Mouse (Mus musculus): Measurements from ENCODE around the gene Sema4b. TPM values are rescaled to one million over a fixed set of nuclear protein-coding genes. Genes with fewer than 3 reads are reported as not detected.

Sema4b gene
- polyA plus RNA-seq, 1 experiment from 2014 or later, result 10.5 TPM

DNA sequence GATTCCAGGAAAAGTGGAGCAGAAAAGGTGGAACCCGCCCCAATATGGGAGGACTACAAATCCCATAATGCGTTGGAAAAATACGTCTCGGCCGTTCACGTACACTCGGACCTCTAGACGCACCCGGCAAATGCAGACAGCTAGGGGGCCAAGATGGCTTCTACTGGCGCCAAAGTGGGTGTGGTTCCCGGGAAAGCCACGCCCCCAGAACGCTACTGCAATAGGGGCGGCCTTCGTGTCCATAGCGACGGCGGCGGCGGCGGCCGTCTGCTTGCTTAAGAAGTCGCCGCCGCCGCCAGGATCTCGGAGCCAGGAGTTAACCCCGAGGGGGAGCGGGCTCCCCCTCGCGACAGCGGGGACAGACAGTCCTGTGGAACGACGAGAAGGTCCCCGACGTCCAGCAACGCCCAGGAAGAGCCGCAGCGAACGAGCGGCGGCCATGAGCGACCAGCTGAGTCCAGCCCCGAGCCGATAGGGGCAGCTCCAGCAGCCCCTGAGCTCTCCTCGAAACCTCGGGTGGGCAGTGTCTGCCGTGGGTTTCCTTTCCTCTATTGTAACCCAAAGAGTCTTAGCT is 59.6 kb downstream of the Sema4b start, which contains the start of gene Ttll13:
Ttll13 (plus strand) TSS at position 229 of the 574 bp plus-strand sequence.
- WGBS, result 0% methylated on average over 46 of the region's 48 CpGs
- Histone ChIP-seq H3K4me3 (ENCODE audit: low read depth, low read length) (peak within 1 kb of the TSS; percentile 57), H3K36me3 (ENCODE audit: control insufficient read depth, insufficient read depth, low read length) (no peaks in the 10 kb centered on the region), H3K4me2 (ENCODE audit: low read depth, low read length) (peak within 1 kb of the TSS; percentile 58), H3K27me3 (replicated peaks; ENCODE audit: control insufficient read depth, insufficient read depth, low read length) (no peaks in the 10 kb centered on the region), H3K9me3 (ENCODE audit: control insufficient read depth, low read length) (no peaks in the 10 kb centered on the region), H3K4me1 (ENCODE audit: control insufficient read depth, insufficient read depth, low read length) (no peaks in the 10 kb centered on the region), H3K9ac (ENCODE audit: low read depth, low read length) (peak within 1 kb of the TSS; percentile 70), H3K27ac (replicated peaks; ENCODE audit: low read depth, low read length) (no peak within 1 kb of the TSS; the same call in 1 of the 2 replicates)
- ATAC-seq (ENCODE audit: low read depth), result peak; percentile 98
- DNase-seq (ENCODE audit: low spot score), result peak; percentile 99

GRCm38 (mm10) chr7:80246859-80247258 is 60.2 kb downstream of the Sema4b start:
- WGBS, result 57% methylated on average over 7 of the region's 7 CpGs
- H3K9ac ChIP-seq (ENCODE audit: low read depth, low read length), result no peak overlapping the region
- H3K9me3 ChIP-seq (ENCODE audit: control insufficient read depth, low read length), result no peaks in the 10 kb centered on the region
- H3K27ac ChIP-seq (replicated peaks; ENCODE audit: low read depth, low read length), result no peak overlapping the region; the same call in 1 of the 2 replicates
- H3K4me1 ChIP-seq (ENCODE audit: control insufficient read depth, insufficient read depth, low read length), result no peaks in the 10 kb centered on the region
- no peaks in the 10 kb centered on the region for H3K36me3 ChIP-seq (ENCODE audit: control insufficient read depth, insufficient read depth, low read length)
- DNase-seq (ENCODE audit: low spot score) (no peak), ATAC-seq (ENCODE audit: low read depth) (no peak)
- H3K4me3 ChIP-seq (ENCODE audit: low read depth, low read length), result peak overlapping the region; percentile 57
- no peaks in the 10 kb centered on the region for H3K27me3 ChIP-seq (replicated peaks; ENCODE audit: control insufficient read depth, insufficient read depth, low read length)
- peak overlapping the region; percentile 58 for H3K4me2 ChIP-seq (ENCODE audit: low read depth, low read length)

DNA sequence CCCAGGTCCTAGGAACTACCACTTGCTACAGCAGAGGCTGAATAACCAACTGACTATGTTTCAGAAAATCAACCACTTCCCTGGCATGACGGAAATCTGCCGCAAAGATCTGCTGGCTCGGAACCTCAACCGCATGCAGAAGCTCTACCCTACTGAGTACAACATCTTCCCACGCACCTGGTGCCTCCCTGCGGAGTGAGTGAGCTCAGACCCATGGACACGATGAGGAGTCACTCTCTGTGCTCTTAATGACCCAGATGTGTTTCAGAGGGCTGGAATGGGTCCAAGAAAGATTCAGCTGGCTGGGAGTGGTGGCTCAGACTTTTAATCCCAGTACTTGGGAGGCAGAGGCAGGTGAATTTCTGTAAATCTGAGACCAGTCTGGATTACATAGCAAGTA is 65.8 kb downstream of the Sema4b start:
- Histone ChIP-seq H3K4me2 (ENCODE audit: low read depth, low read length) (no peak overlapping the region), H3K4me1 (ENCODE audit: control insufficient read depth, insufficient read depth, low read length) (no peaks in the 10 kb centered on the region), H3K4me3 (ENCODE audit: low read depth, low read length) (no peak overlapping the region), H3K27me3 (replicated peaks; ENCODE audit: control insufficient read depth, insufficient read depth, low read length) (0 out of 2 replicates have a peak, but pooled peaks cover 4% of the 10 kb centered on the region), H3K9me3 (ENCODE audit: control insufficient read depth, low read length) (no peaks in the 10 kb centered on the region), H3K27ac (replicated peaks; ENCODE audit: low read depth, low read length) (no peak overlapping the region), H3K36me3 (ENCODE audit: control insufficient read depth, insufficient read depth, low read length) (no peaks in the 10 kb centered on the region), H3K9ac (ENCODE audit: low read depth, low read length) (no peak overlapping the region)
- 75% methylated on average over 7 of the region's 7 CpGs for WGBS
- no peak for DNase-seq (ENCODE audit: low spot score)
- no peak for ATAC-seq (ENCODE audit: low read depth)

GRCm38 (mm10) chr7:80252886-80253285 is 66.2 kb downstream of the Sema4b start:
- Histone ChIP-seq H3K4me2 (ENCODE audit: low read depth, low read length) (no peak overlapping the region), H3K27ac (replicated peaks; ENCODE audit: low read depth, low read length) (no peak overlapping the region), H3K27me3 (replicated peaks; ENCODE audit: control insufficient read depth, insufficient read depth, low read length) (0 out of 2 replicates have a peak, but pooled peaks cover 4% of the 10 kb centered on the region), H3K4me1 (ENCODE audit: control insufficient read depth, insufficient read depth, low read length) (no peaks in the 10 kb centered on the region), H3K36me3 (ENCODE audit: control insufficient read depth, insufficient read depth, low read length) (no peaks in the 10 kb centered on the region), H3K9me3 (ENCODE audit: control insufficient read depth, low read length) (no peaks in the 10 kb centered on the region), H3K4me3 (ENCODE audit: low read depth, low read length) (no peak overlapping the region), H3K9ac (ENCODE audit: low read depth, low read length) (no peak overlapping the region)
- no peak for DNase-seq (ENCODE audit: low spot score)
- ATAC-seq (ENCODE audit: low read depth), result no peak
- 85% methylated on average over 11 of the region's 11 CpGs for WGBS

GRCm38 (mm10) chr7:80255981-80256380 is 69.3 kb downstream of the Sema4b start:
- no peak overlapping the region for H3K9ac ChIP-seq (ENCODE audit: low read depth, low read length)
- H3K27ac ChIP-seq (replicated peaks; ENCODE audit: low read depth, low read length), result no peak overlapping the region
- H3K9me3 ChIP-seq (ENCODE audit: control insufficient read depth, low read length), result no peaks in the 10 kb centered on the region
- no peak overlapping the region for H3K4me3 ChIP-seq (ENCODE audit: low read depth, low read length)
- WGBS, result 67% methylated on average over 2 of the region's 2 CpGs
- H3K4me2 ChIP-seq (ENCODE audit: low read depth, low read length), result no peak overlapping the region
- ATAC-seq (ENCODE audit: low read depth), result no peak
- DNase-seq (ENCODE audit: low spot score), result no peak
- peaks cover 12% of the 10 kb centered on the region; the same call in 1 of the 2 replicates for H3K27me3 ChIP-seq (replicated peaks; ENCODE audit: control insufficient read depth, insufficient read depth, low read length)
- no peaks in the 10 kb centered on the region for H3K36me3 ChIP-seq (ENCODE audit: control insufficient read depth, insufficient read depth, low read length)
- no peaks in the 10 kb centered on the region for H3K4me1 ChIP-seq (ENCODE audit: control insufficient read depth, insufficient read depth, low read length)

DNA sequence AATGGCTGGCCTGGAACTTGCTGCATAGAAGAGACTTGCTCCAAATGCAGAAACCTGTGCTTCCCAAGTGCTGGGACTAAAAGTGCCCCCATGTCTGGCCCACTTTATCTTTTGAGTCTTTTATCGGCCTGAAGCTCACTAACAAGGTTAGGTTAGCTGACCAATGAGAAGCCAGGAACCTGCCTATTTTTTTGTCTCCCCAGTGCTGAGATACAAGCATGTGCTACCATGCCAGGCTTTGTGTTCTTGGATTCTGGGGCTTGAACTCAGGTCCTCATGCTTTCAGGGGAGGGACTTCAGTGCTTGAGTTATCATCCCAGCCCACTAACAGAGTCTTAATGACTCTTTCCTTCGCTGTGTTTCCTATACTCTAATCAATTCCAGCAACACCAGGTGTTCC is 71.1 kb downstream of the Sema4b start:
- WGBS, result 65% methylated on average over 2 of the region's 2 CpGs
- H3K4me1 ChIP-seq (ENCODE audit: control insufficient read depth, insufficient read depth, low read length), result peaks cover 6% of the 10 kb centered on the region
- no peak for DNase-seq (ENCODE audit: low spot score)
- peaks cover 12% of the 10 kb centered on the region; the same call in 1 of the 2 replicates for H3K27me3 ChIP-seq (replicated peaks; ENCODE audit: control insufficient read depth, insufficient read depth, low read length)
- no peak overlapping the region for H3K4me3 ChIP-seq (ENCODE audit: low read depth, low read length)
- no peak for ATAC-seq (ENCODE audit: low read depth)
- H3K9me3 ChIP-seq (ENCODE audit: control insufficient read depth, low read length), result no peaks in the 10 kb centered on the region
- H3K36me3 ChIP-seq (ENCODE audit: control insufficient read depth, insufficient read depth, low read length), result no peaks in the 10 kb centered on the region
- H3K27ac ChIP-seq (replicated peaks; ENCODE audit: low read depth, low read length), result no peak overlapping the region
- no peak overlapping the region for H3K9ac ChIP-seq (ENCODE audit: low read depth, low read length)
- no peak overlapping the region for H3K4me2 ChIP-seq (ENCODE audit: low read depth, low read length)

GRCm38 (mm10) chr7:80260625-80261371 is 74.2 kb downstream of the Sema4b start, which contains the start of gene Ngrn:
Ngrn (plus strand) TSS chr7:80261215.
- peak; percentile 90 for ATAC-seq (ENCODE audit: low read depth)
- 27% methylated on average over 40 of the region's 40 CpGs for whole genome bisulfite sequencing
- peak within 1 kb of the TSS; percentile 87 for H3K27ac ChIP-seq (replicated peaks; ENCODE audit: low read depth, low read length)

DNA sequence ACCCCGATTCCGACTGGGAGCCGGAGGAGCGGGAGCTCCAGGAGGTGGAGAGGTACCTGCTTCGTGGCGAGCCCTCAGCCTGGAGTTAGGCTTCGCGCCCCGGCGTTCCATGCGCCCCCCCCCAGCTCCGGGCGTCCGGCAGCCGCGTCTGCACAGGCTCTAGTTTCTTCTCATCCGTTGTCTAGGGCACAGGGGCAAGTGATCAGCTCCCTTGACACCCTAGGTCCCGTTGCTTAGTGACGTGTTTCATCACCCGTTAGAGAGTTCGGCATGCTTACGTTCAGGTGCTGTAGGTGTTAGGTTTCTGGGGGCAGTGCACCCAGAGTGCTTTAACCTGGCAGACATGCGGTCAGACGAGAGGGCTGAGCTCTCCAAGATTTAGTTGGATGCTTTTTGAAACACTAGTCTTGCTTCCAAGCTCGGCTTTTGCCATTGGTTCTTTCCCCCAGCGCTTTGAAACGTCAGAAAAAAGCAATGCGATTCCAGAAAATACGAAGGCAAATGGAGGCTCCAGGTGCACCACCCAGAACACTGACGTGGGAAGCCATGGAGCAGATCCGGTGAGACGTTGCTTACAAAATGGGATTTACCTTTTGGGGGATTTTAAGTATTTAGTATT is 74.8 kb downstream of the Sema4b start:
- peak overlapping the region; percentile 82 for H3K4me2 ChIP-seq (ENCODE audit: low read depth, low read length)
- H3K36me3 ChIP-seq (ENCODE audit: control insufficient read depth, insufficient read depth, low read length), result peaks cover 31% of the 10 kb centered on the region
- H3K4me3 ChIP-seq (ENCODE audit: low read depth, low read length), result peak overlapping the region; percentile 93
- peak overlapping the region; percentile 87 for H3K27ac ChIP-seq (replicated peaks; ENCODE audit: low read depth, low read length)
- under 1% methylated on average over 32 of the region's 32 CpGs for WGBS
- peaks cover 12% of the 10 kb centered on the region; the same call in 1 of the 2 replicates for H3K27me3 ChIP-seq (replicated peaks; ENCODE audit: control insufficient read depth, insufficient read depth, low read length)
- H3K9me3 ChIP-seq (ENCODE audit: control insufficient read depth, low read length), result no peaks in the 10 kb centered on the region
- H3K4me1 ChIP-seq (ENCODE audit: control insufficient read depth, insufficient read depth, low read length), result peaks cover 6% of the 10 kb centered on the region
- peak; percentile 19 for DNase-seq (ENCODE audit: low spot score)
- peak overlapping the region; percentile 90 for H3K9ac ChIP-seq (ENCODE audit: low read depth, low read length)
- ATAC-seq (ENCODE audit: low read depth), result peak; percentile 68; the same call in 1 of the 2 replicates

More at GRCm38 (mm10) chr7:80260625-80261371, 74.2 kb downstream of the Sema4b start, which contains the start of gene Ngrn:
- peaks cover 24% of the 10 kb centered on the region for H3K36me3 ChIP-seq (ENCODE audit: control insufficient read depth, insufficient read depth, low read length)
- H3K4me2 ChIP-seq (ENCODE audit: low read depth, low read length), result peak within 1 kb of the TSS; percentile 82
- H3K4me3 ChIP-seq (ENCODE audit: low read depth, low read length), result peak within 1 kb of the TSS; percentile 93
- peaks cover 6% of the 10 kb centered on the region for H3K4me1 ChIP-seq (ENCODE audit: control insufficient read depth, insufficient read depth, low read length)
- H3K9ac ChIP-seq (ENCODE audit: low read depth, low read length), result peak within 1 kb of the TSS; percentile 90
- DNase-seq (ENCODE audit: low spot score), result peak; percentile 95
- H3K9me3 ChIP-seq (ENCODE audit: control insufficient read depth, low read length), result no peaks in the 10 kb centered on the region
- H3K27me3 ChIP-seq (replicated peaks; ENCODE audit: control insufficient read depth, insufficient read depth, low read length), result peaks cover 12% of the 10 kb centered on the region; the same call in 1 of the 2 replicates

Data from embryonic facial prominence, embryonic 14.5 days (tissue).